Mouse (Mus musculus) spleen, postnatal 36 days (tissue): ENCODE measurements around the gene Aif1l.

Source experiments
- DNase-seq, 2 experiments: peaks; one replicate each; pipeline ENCODE4 v3.0.0; 2022; ENCODE audit warnings: low spot score in 2 of 2, mixed read lengths in 1 of 2

The Aif1l gene

DNA sequence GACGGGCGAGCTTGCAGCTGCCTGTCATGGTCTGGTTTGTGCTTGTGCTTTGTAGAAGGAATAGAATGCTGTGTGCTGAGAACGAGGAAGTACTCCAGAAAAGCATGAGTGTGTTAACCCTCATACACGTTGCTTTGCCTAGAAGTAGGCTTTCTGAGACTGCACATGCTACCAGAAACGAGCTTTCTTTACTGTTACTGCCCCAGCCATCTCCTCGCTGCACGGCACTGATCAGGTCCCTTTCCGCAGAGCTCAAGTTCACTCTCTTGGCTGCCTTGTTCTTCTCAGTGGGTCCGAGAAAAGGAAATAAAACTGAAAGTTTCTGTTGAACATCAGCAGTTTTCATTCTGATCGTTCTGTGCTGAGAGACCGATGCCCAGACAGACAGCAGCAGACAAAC is 58.8 kb downstream of the Aif1l start:
- DNase-seq: no peak

- no peak for DNase-seq
Measured at GRCm38 (mm10) chr2:32019704-32020103, 69.8 kb downstream of the Aif1l start.

- no peak for DNase-seq
Measured at GRCm38 (mm10) chr2:32020229-32020628, 70.3 kb downstream of the Aif1l start.
